Mouse (Mus musculus): ENCODE data around the gene Krtap13. TPM values are rescaled to one million over a fixed set of nuclear protein-coding genes. Genes with fewer than 3 reads are reported as not detected.

Gene Krtap13
- polyA plus RNA-seq, 1 experiment from 2014 or later, result not detected

GRCm38 (mm10) chr16:88707496-88708012 is 43.9 kb downstream of the Krtap13 start, which contains the start of gene 2310061N02Rik:
Gene 2310061N02Rik, minus strand, starts transcription at chr16:88707962.
- 89% methylated on average over 10 of the region's 10 CpGs for WGBS
- Histone ChIP-seq H3K27me3 (replicated peaks) (no peaks in the 10 kb centered on the region), H3K9me3 (no peaks in the 10 kb centered on the region), H3K9ac (no peak within 1 kb of the TSS), H3K27ac (no peak within 1 kb of the TSS), H3K4me3 (no peak within 1 kb of the TSS), H3K4me1 (no peaks in the 10 kb centered on the region), H3K4me2 (no peak within 1 kb of the TSS), H3K36me3 (replicated peaks) (no peaks in the 10 kb centered on the region)
- ATAC-seq (replicated peaks), result no peak

DNA sequence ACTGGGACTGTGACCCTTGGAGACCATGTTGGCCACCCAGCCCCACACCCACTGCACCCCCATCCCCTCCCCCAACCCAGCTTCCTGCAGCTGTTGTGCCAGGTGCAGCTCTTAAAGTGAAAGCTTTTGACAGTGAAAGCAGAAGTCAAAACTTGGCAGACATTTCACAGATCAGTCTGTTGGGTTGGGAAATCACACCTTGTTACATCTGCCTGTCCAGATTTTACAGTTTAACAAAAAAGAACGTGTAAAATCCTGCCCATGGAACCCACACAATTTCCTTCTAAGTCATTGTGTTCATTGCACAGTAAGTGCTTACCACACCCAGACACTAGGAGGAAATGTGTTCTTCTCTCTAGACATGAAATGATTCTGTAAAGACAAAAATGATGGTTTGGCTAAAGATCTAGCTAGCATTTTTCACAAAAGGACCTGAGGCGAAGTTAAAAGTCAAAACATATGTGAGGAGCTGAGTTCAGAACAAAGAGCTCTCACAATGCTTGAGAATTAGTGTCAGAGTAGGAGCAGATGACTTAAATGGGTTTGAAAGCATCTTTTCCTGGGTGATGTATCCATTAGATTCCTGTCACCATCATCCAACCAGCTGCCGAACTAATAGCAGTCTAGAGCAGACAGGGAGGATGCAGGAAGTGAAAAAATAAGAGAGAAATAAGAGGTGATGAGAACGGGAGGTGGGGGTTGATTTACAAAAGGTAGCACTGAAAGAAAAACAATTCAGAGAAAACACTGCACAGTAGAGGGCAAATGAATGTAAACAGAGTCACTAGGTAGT is 50.2 kb downstream of the Krtap13 start:
- 53% methylated on average over 4 of the region's 4 CpGs for WGBS
- no peak overlapping the region for H3K4me3 ChIP-seq
- H3K4me2 ChIP-seq, result no peak overlapping the region
- no peak for ATAC-seq (replicated peaks)
- H3K9ac ChIP-seq, result no peak overlapping the region
- no peak overlapping the region for H3K27ac ChIP-seq
- no peaks in the 10 kb centered on the region for H3K27me3 ChIP-seq (replicated peaks)
- no peaks in the 10 kb centered on the region for H3K36me3 ChIP-seq (replicated peaks)
- H3K4me1 ChIP-seq, result no peaks in the 10 kb centered on the region
- H3K9me3 ChIP-seq, result no peaks in the 10 kb centered on the region

Other genes starting within 250 kb of the Krtap13 start
- not detected in 2 replicates for gene Cldn17, start 244.7 kb downstream of the Krtap13 start, polyA plus RNA-seq (2015; fragmentation: Nextera tagmentation; extraction: Ambion mirVana)
- gene Cldn8, start 188.5 kb downstream of the Krtap13 start, polyA plus RNA-seq (2015; fragmentation: Nextera tagmentation; extraction: Ambion mirVana), result 0.06 TPM in 1 of 2 replicates, not detected in the other
- not detected in 2 replicates for gene Krtap24-1, start 139.4 kb downstream of the Krtap13 start, polyA plus RNA-seq (2015; fragmentation: Nextera tagmentation; extraction: Ambion mirVana)
- not detected in 2 replicates for gene 2310079G19Rik, start 124.0 kb downstream of the Krtap13 start, polyA plus RNA-seq (2015; fragmentation: Nextera tagmentation; extraction: Ambion mirVana)
- not detected in 2 replicates for gene Krtap26-1, start 103.8 kb downstream of the Krtap13 start, polyA plus RNA-seq (2015; fragmentation: Nextera tagmentation; extraction: Ambion mirVana)
- gene Krtap27-1, start 80.0 kb downstream of the Krtap13 start, polyA plus RNA-seq (2015; fragmentation: Nextera tagmentation; extraction: Ambion mirVana), result not detected in 2 replicates
- not detected in 2 replicates for gene 2310061N02Rik, start 43.7 kb downstream of the Krtap13 start, polyA plus RNA-seq (2015; fragmentation: Nextera tagmentation; extraction: Ambion mirVana)
- not detected in 2 replicates for gene Krtap13-1, start 22.8 kb downstream of the Krtap13 start, polyA plus RNA-seq (2015; fragmentation: Nextera tagmentation; extraction: Ambion mirVana)
- gene 2310034C09Rik, start 7.2 kb upstream of the Krtap13 start, polyA plus RNA-seq (2015; fragmentation: Nextera tagmentation; extraction: Ambion mirVana), result not detected in 2 replicates
- gene 2310057N15Rik, start 22.6 kb upstream of the Krtap13 start, polyA plus RNA-seq (2015; fragmentation: Nextera tagmentation; extraction: Ambion mirVana), result not detected in 2 replicates
- not detected in 2 replicates for gene Gm5965, start 26.3 kb upstream of the Krtap13 start, polyA plus RNA-seq (2015; fragmentation: Nextera tagmentation; extraction: Ambion mirVana)
- not detected in 2 replicates for gene Gm20741, start 60.6 kb upstream of the Krtap13 start, polyA plus RNA-seq (2015; fragmentation: Nextera tagmentation; extraction: Ambion mirVana)
- gene Krtap15, start 68.6 kb upstream of the Krtap13 start, polyA plus RNA-seq (2015; fragmentation: Nextera tagmentation; extraction: Ambion mirVana), result not detected in 2 replicates
- gene Krtap14, start 74.5 kb upstream of the Krtap13 start, polyA plus RNA-seq (2015; fragmentation: Nextera tagmentation; extraction: Ambion mirVana), result not detected in 2 replicates
- gene Krtap19-1, start 117.8 kb upstream of the Krtap13 start, polyA plus RNA-seq (2015; fragmentation: Nextera tagmentation; extraction: Ambion mirVana), result not detected in 2 replicates
- gene Krtap19-2, start 122.6 kb upstream of the Krtap13 start, polyA plus RNA-seq (2015; fragmentation: Nextera tagmentation; extraction: Ambion mirVana), result not detected in 2 replicates
- gene Krtap19-3, start 126.4 kb upstream of the Krtap13 start, polyA plus RNA-seq (2015; fragmentation: Nextera tagmentation; extraction: Ambion mirVana), result not detected in 2 replicates
- gene Krtap19-4, start 133.5 kb upstream of the Krtap13 start, polyA plus RNA-seq (2015; fragmentation: Nextera tagmentation; extraction: Ambion mirVana), result not detected in 2 replicates
- not detected in 2 replicates for gene Krtap19-5, start 144.8 kb upstream of the Krtap13 start, polyA plus RNA-seq (2015; fragmentation: Nextera tagmentation; extraction: Ambion mirVana)
- gene Krtap19-9b, start 180.6 kb upstream of the Krtap13 start, polyA plus RNA-seq (2015; fragmentation: Nextera tagmentation; extraction: Ambion mirVana), result not detected in 2 replicates
- not detected in 2 replicates for gene Krtap16-3, start 211.2 kb upstream of the Krtap13 start, polyA plus RNA-seq (2015; fragmentation: Nextera tagmentation; extraction: Ambion mirVana)

Measured in midbrain, embryonic 15.5 days (tissue).